Mouse (Mus musculus): Measurements from ENCODE around the gene Gnaq.

GRCm38 (mm10) chr19:16186984-16187383 lies 54.4 kb downstream of the Gnaq start:
- TF ChIP-seq CTCF (IDR thresholded peaks at IDR 0.05; ENCODE audit: low read depth): no peak
- no peak for TF ChIP-seq EP300 (IDR thresholded peaks at IDR 0.05; ENCODE audit: low read depth)
